Mouse (Mus musculus) spleen, adult 2 months (tissue): ENCODE data around the gene Helq. TPM values are rescaled to one million over a fixed set of nuclear protein-coding genes. Genes with fewer than 3 reads are reported as not detected.

Experiments used
- DNase-seq, 2 experiments: peaks; one replicate each; pipeline versions ENCODE4 v3.0.0 to v3.0.0-alpha.2; 2012 to 2021; ENCODE audit warnings: low spot score in 2 of 2, low read depth in 1 of 2
- H3K27ac ChIP-seq: fragments of 200-500 bp; 2 replicates; pipeline ENCODE4 v1.5.1; 2012; ENCODE audit warnings: low read length, inconsistent platforms; ENCODE audit not compliant: insufficient read depth
- H3K27me3 ChIP-seq: fragments of 200-500 bp; 2 replicates; pipeline ENCODE4 v1.6.1; 2012; ENCODE audit warnings: mild to moderate bottlenecking, moderate library complexity, low read length, inconsistent platforms; ENCODE audit not compliant: control insufficient read depth, insufficient read depth
- H3K36me3 ChIP-seq: fragments of 200-500 bp; 2 replicates; pipeline ENCODE4 v1.6.1; 2012; ENCODE audit warnings: mild to moderate bottlenecking, low read length, inconsistent platforms; ENCODE audit not compliant: control insufficient read depth, insufficient read depth
- H3K4me1 ChIP-seq: fragments of 200-500 bp; 2 replicates; pipeline ENCODE4 v1.6.1; 2011; ENCODE audit warnings: inconsistent platforms; ENCODE audit not compliant: control insufficient read depth, insufficient read depth, insufficient read length
- H3K4me3 ChIP-seq: fragments of 200-500 bp; 2 replicates; pipeline ENCODE4 v1.5.1; 2011; ENCODE audit warnings: mild to moderate bottlenecking, inconsistent platforms; ENCODE audit not compliant: insufficient read depth, insufficient read length; ENCODE audit errors: extremely low read depth
- CTCF ChIP-seq: fragments of 200-500 bp; IDR thresholded peaks from 2 replicates; pipeline ENCODE4 v1.5.1; 2011; ENCODE audit warnings: mild to moderate bottlenecking, inconsistent platforms; ENCODE audit not compliant: insufficient read depth, insufficient read length, insufficient replicate concordance; ENCODE audit errors: extremely low read depth
- POLR2A ChIP-seq: fragments of 200-500 bp; IDR thresholded peaks from 2 replicates; pipeline ENCODE4 v1.6.1; 2011; ENCODE audit warnings: low read depth, low read length, inconsistent platforms
- WGBS: fragments of 180-500 bp; shearing (Covaris S2); methylation state at CpG from one replicate; pipeline ENCODE4 v1.1.7; 2018; 5-methylcytosine and 5-hydroxymethylcytosine counted together
- polyA plus RNA-seq: library from polyadenylated mRNA; depleted of rRNA; stranded (reverse); fragments of >200 nt; gene quantifications from 2 replicates; pipeline ENCODE4 v1.2.3, GENCODE M21; 2012

Helq gene
- polyA plus RNA-seq, 1 experiment = 8.8 TPM

- no peak overlapping the region for H3K4me3 ChIP-seq
- H3K27me3 ChIP-seq = no peaks in the 10 kb centered on the region
- no peak for DNase-seq
- TF ChIP-seq POLR2A = no peak
- H3K4me1 ChIP-seq = no peaks in the 10 kb centered on the region
- no peaks in the 10 kb centered on the region for H3K36me3 ChIP-seq
- 91% methylated on average over 7 of the region's 7 CpGs for WGBS
- H3K27ac ChIP-seq = no peak overlapping the region
Measured at GRCm38 (mm10) chr5:100837907-100838306, 39.5 kb upstream of the Helq start.

GRCm38 (mm10) chr5:100835862-100836538, 37.6 kb upstream of the Helq start:
- no peak for TF ChIP-seq POLR2A
- no peak for TF ChIP-seq CTCF
- Histone ChIP-seq H3K36me3 (no peaks in the 10 kb centered on the region), H3K27me3 (no peaks in the 10 kb centered on the region), H3K4me3 (no peak overlapping the region), H3K4me1 (no peaks in the 10 kb centered on the region), H3K27ac (no peak overlapping the region)
- DNase-seq = no peak
- WGBS = 68% methylated on average over 9 of the region's 9 CpGs

GRCm38 (mm10) chr5:100833841-100834240, 35.4 kb upstream of the Helq start:
- Histone ChIP-seq H3K27ac (no peak overlapping the region), H3K27me3 (no peaks in the 10 kb centered on the region), H3K4me1 (no peaks in the 10 kb centered on the region), H3K4me3 (no peak overlapping the region), H3K36me3 (no peaks in the 10 kb centered on the region)
- no peak for DNase-seq
- TF ChIP-seq POLR2A = no peak
- TF ChIP-seq CTCF = no peak
- 86% methylated on average over 2 of the region's 2 CpGs for WGBS

GRCm38 (mm10) chr5:100832680-100833079, 34.3 kb upstream of the Helq start:
- TF ChIP-seq POLR2A (no peak), CTCF (no peak)
- no peak for DNase-seq
- Histone ChIP-seq H3K4me1 (no peaks in the 10 kb centered on the region), H3K4me3 (no peak overlapping the region), H3K27ac (no peak overlapping the region), H3K36me3 (no peaks in the 10 kb centered on the region), H3K27me3 (no peaks in the 10 kb centered on the region)
- 90% methylated on average over 3 of the region's 3 CpGs for WGBS

- H3K27me3 ChIP-seq = no peaks in the 10 kb centered on the region
- no peak for TF ChIP-seq CTCF
- TF ChIP-seq POLR2A = no peak
- no peaks in the 10 kb centered on the region for H3K4me1 ChIP-seq
- no peaks in the 10 kb centered on the region for H3K36me3 ChIP-seq
- H3K27ac ChIP-seq = no peak overlapping the region
- WGBS = 79% methylated on average over 3 of the region's 3 CpGs
- H3K4me3 ChIP-seq = no peak overlapping the region
- no peak for DNase-seq
Measured at GRCm38 (mm10) chr5:100828701-100829100, 30.3 kb upstream of the Helq start.

- H3K27ac ChIP-seq = no peak overlapping the region
- H3K4me1 ChIP-seq = no peaks in the 10 kb centered on the region
- DNase-seq = no peak
- 70% methylated on average over 7 of the region's 7 CpGs for WGBS
- TF ChIP-seq CTCF = no peak
- no peak for TF ChIP-seq POLR2A
- no peak overlapping the region for H3K4me3 ChIP-seq
- H3K27me3 ChIP-seq = no peaks in the 10 kb centered on the region
- H3K36me3 ChIP-seq = no peaks in the 10 kb centered on the region
Measured at GRCm38 (mm10) chr5:100826531-100826930, 28.1 kb upstream of the Helq start.

- H3K27ac ChIP-seq = no peak overlapping the region
- no peaks in the 10 kb centered on the region for H3K4me1 ChIP-seq
- no peaks in the 10 kb centered on the region for H3K36me3 ChIP-seq
- DNase-seq = peak; percentile 12 to 19
- no peak overlapping the region for H3K4me3 ChIP-seq
- no peak for TF ChIP-seq POLR2A
- TF ChIP-seq CTCF = peak; percentile 45; the same call in 1 of the 2 replicates
- H3K27me3 ChIP-seq = no peaks in the 10 kb centered on the region
- 8% methylated on average over 2 of the region's 2 CpGs for WGBS
Measured at GRCm38 (mm10) chr5:100825975-100826374, 27.6 kb upstream of the Helq start.
